18 mouse cellular contexts compared by ENCODE assay signal in the genomic region with DNA sequence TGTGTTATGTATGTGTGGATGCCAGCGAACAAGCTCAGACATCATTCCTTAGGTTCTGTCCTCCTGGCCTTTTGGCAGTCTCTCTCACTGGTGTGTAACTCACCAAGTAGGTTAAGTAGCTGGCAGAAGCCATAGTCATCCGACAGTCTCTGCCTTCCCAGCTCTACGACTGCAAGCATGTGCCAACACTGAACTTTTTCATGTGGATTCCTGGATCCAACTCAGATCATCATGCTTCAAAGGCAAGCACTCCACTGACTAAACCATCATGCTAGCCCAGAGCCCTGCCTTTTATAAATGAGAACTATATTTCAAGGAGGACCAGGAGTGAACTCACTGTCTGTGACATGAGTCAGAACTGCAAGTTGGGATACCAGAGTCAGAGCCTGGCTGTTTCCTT. TPM values are rescaled to one million over a fixed set of nuclear protein-coding genes. Genes with fewer than 3 reads are reported as not detected.
"Had no signal": no experiment of that assay in that cellular context is flagged by ENCODE, and none has a peak within 500 bp of the region (broad histone marks: within the 10 kb centered on the region; RNA-seq: fewer than 3 reads in every experiment).

No protein-coding gene starts in this region.

- H3K27ac ChIP-seq: macrophage; midbrain, embryonic 13.5 days; midbrain, embryonic 15.5 days; neural tube, embryonic 12.5 days; stomach, embryonic 15.5 days had no signal

- H3K4me3 ChIP-seq: megakaryocyte, embryonic 14.5 days; midbrain, embryonic 13.5 days; midbrain, embryonic 15.5 days; neural tube, embryonic 12.5 days; stomach, embryonic 15.5 days had no signal

- DNase-seq: lung, embryonic 14.5 days; lung, postnatal 10 days; right cerebral cortex, postnatal 14 days; thymus, adult 18-20 months; thymus, postnatal 14 days; thymus, postnatal 36 days had no signal

- ATAC-seq: midbrain, embryonic 13.5 days; midbrain, embryonic 15.5 days had no signal

- H3K27me3 ChIP-seq: midbrain, embryonic 13.5 days; midbrain, embryonic 15.5 days; neural tube, embryonic 12.5 days; stomach, embryonic 15.5 days had no signal

- H3K9me3 ChIP-seq: midbrain, embryonic 13.5 days; midbrain, embryonic 15.5 days; neural tube, embryonic 12.5 days; stomach, embryonic 15.5 days had no signal

- H3K36me3 ChIP-seq: midbrain, embryonic 13.5 days; midbrain, embryonic 15.5 days; neural tube, embryonic 12.5 days; stomach, embryonic 15.5 days had no signal

- H3K4me1 ChIP-seq: megakaryocyte, embryonic 14.5 days; midbrain, embryonic 13.5 days; midbrain, embryonic 15.5 days; neural tube, embryonic 12.5 days; stomach, embryonic 15.5 days had no signal

- H3K9ac ChIP-seq: lung, embryonic 14.5 days; midbrain, embryonic 13.5 days; midbrain, embryonic 15.5 days; neural tube, embryonic 12.5 days; stomach, embryonic 15.5 days had no signal

- H3K4me2 ChIP-seq: lung, embryonic 14.5 days; midbrain, embryonic 11.5 days; midbrain, embryonic 13.5 days; midbrain, embryonic 15.5 days; neural tube, embryonic 12.5 days; stomach, embryonic 15.5 days had no signal

RNA-seq across cellular contexts. Expression of gene Ccl11, which starts 16.1 kb away (rescaled TPM):
- polyA plus RNA-seq: macrophage; midbrain, embryonic 11.5 days; midbrain, embryonic 13.5 days; midbrain, embryonic 15.5 days; neural tube, embryonic 14.5 days had no signal

RNA-seq across cellular contexts. Expression of gene Ccl12, which starts 28.0 kb away (rescaled TPM):
- polyA plus RNA-seq: spleen, adult 2 months had no signal

RNA-seq across cellular contexts. Expression of gene Ccl7, which starts 28.2 kb away (rescaled TPM):
- polyA plus RNA-seq: spleen, adult 2 months had no signal

RNA-seq across cellular contexts. Expression of gene Gm17268, which starts 35.3 kb away (rescaled TPM):
- polyA plus RNA-seq: lung, embryonic 14.5 days; lung, embryonic 16.5 days; macrophage; midbrain, embryonic 11.5 days; midbrain, embryonic 13.5 days; midbrain, embryonic 15.5 days; midbrain, postnatal 0 days; neural tube, embryonic 12.5 days; neural tube, embryonic 14.5 days; spleen, adult 2 months; stomach, embryonic 15.5 days; thymus, postnatal 0 days had no signal
